Mouse (Mus musculus) hindbrain, embryonic 11.5 days (tissue): ENCODE measurements around the gene Cd207. TPM values are rescaled to one million over a fixed set of nuclear protein-coding genes. Genes with fewer than 3 reads are reported as not detected.

Source experiments
- ATAC-seq: fragments of 200-750 bp; cut with Nextera tagmentation; 2 replicates; pipeline ENCODE4 v1.8.0; 2017; ENCODE audit warnings: mild to moderate bottlenecking, moderate TSS enrichment, moderate library complexity; ENCODE audit not compliant: low FRiP score
- DNase-seq: peaks from one replicate; pipeline ENCODE4 v3.0.0-alpha.2; 2015; ENCODE audit warnings: low spot score
- H3K27ac ChIP-seq: fragments of 300-500 bp; sonication (generic); 2 replicates; pipeline ENCODE4 v1.5.1; 2014; ENCODE audit warnings: mild to moderate bottlenecking, low read depth, low read length
- H3K27me3 ChIP-seq: fragments of 300-500 bp; sonication (generic); 2 replicates; pipeline ENCODE4 v1.6.1; 2014; ENCODE audit warnings: mild to moderate bottlenecking, low read length, moderate library complexity, mixed read lengths; ENCODE audit not compliant: control insufficient read depth, insufficient read depth
- H3K36me3 ChIP-seq: fragments of 300-500 bp; sonication (generic); 2 replicates; pipeline ENCODE4 v1.6.1; 2014; ENCODE audit warnings: mild to moderate bottlenecking, low read length, moderate library complexity, mixed read lengths; ENCODE audit not compliant: control insufficient read depth, insufficient read depth
- H3K4me1 ChIP-seq: fragments of 300-500 bp; sonication (generic); replicated peaks from 2 replicates; pipeline ENCODE4 v1.6.1; 2014; ENCODE audit warnings: low read length, mixed read lengths; ENCODE audit not compliant: control insufficient read depth, insufficient read depth
- H3K4me2 ChIP-seq: fragments of 300-500 bp; sonication (generic); replicated peaks from 2 replicates; pipeline ENCODE4 v1.6.1; 2014; ENCODE audit warnings: mild to moderate bottlenecking, low read depth, low read length
- H3K4me3 ChIP-seq: fragments of 300-500 bp; sonication (generic); 2 replicates; pipeline ENCODE4 v1.5.1; 2014; ENCODE audit warnings: low read depth, low read length
- H3K9ac ChIP-seq: fragments of 300-500 bp; sonication (generic); 2 replicates; pipeline ENCODE4 v1.6.1; 2014; ENCODE audit warnings: low read depth, low read length
- H3K9me3 ChIP-seq: fragments of 300-500 bp; sonication (generic); 2 replicates; pipeline ENCODE4 v1.6.1; 2016; ENCODE audit warnings: low read length; ENCODE audit not compliant: control insufficient read depth
- WGBS: fragments of 180-500 bp; shearing (Covaris S2); extraction: QIAGEN DNeasy Blood & Tissue Kit; methylation state at CpG from one replicate; pipeline ENCODE4 v1.1.7; 2014; 5-methylcytosine and 5-hydroxymethylcytosine counted together
- polyA plus RNA-seq: library from polyadenylated mRNA; unstranded; fragments of >200 nt; fragmentation: Nextera tagmentation; extraction: Ambion mirVana; gene quantifications from 2 replicates; pipeline ENCODE4 v1.2.1, GENCODE M21; 2014

Cd207 gene
- not detected in 2 replicates for polyA plus RNA-seq

DNA sequence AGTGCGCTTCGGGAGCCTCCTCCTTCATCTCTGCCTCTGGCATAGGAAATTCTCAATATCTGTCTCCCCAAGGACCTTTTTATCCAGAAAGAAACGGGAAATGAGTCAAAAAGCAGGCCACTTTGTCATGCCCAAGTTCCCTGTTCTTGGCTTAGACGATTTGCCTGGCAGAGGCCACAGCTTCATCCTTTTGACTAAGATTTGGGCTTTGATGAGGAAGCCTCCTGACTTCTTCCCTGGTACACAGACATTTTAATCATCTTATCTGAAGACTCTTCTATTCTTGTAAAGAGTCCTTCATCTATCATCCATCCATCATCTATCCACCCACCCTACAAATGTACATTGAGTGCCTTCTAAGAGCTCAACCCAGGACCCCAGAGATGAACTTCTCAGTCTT lies at the start of gene Cd207:
Cd207 (minus strand) TSS at position 101 of the 400 bp plus-strand sequence.
- Histone ChIP-seq H3K36me3 (no peaks in the 10 kb centered on the region), H3K4me2 (no peak within 1 kb of the TSS), H3K27ac (no peak within 1 kb of the TSS), H3K4me3 (no peak within 1 kb of the TSS), H3K4me1 (no peaks in the 10 kb centered on the region), H3K9ac (no peak within 1 kb of the TSS), H3K27me3 (no peaks in the 10 kb centered on the region), H3K9me3 (no peaks in the 10 kb centered on the region)
- ATAC-seq: no peak
- no peak for DNase-seq
- 82% methylated on average over 4 of the region's 4 CpGs for WGBS

- ATAC-seq (no peak), DNase-seq (no peak)
- H3K4me2 ChIP-seq: no peak overlapping the region
- WGBS: 46% methylated on average over 4 of the region's 4 CpGs
- H3K36me3 ChIP-seq: no peaks in the 10 kb centered on the region
- H3K27me3 ChIP-seq: peaks cover 7% of the 10 kb centered on the region
- no peak overlapping the region for H3K9ac ChIP-seq
- no peak overlapping the region for H3K4me3 ChIP-seq
- no peaks in the 10 kb centered on the region for H3K9me3 ChIP-seq
- H3K4me1 ChIP-seq: no peaks in the 10 kb centered on the region
- no peak overlapping the region for H3K27ac ChIP-seq
Observed at GRCm38 (mm10) chr6:83727178-83727577, 49.5 kb upstream of the Cd207 start.

GRCm38 (mm10) chr6:83722526-83722925 lies 44.9 kb upstream of the Cd207 start:
- ATAC-seq: no peak
- no peak overlapping the region for H3K4me3 ChIP-seq
- no peak overlapping the region for H3K27ac ChIP-seq
- H3K9ac ChIP-seq: no peak overlapping the region
- no peaks in the 10 kb centered on the region for H3K4me1 ChIP-seq
- no peak overlapping the region for H3K4me2 ChIP-seq
- no peaks in the 10 kb centered on the region for H3K36me3 ChIP-seq
- WGBS: 28% methylated on average over 6 of the region's 6 CpGs
- H3K9me3 ChIP-seq: no peaks in the 10 kb centered on the region
- DNase-seq: no peak
- H3K27me3 ChIP-seq: peaks cover 47% of the 10 kb centered on the region

DNA sequence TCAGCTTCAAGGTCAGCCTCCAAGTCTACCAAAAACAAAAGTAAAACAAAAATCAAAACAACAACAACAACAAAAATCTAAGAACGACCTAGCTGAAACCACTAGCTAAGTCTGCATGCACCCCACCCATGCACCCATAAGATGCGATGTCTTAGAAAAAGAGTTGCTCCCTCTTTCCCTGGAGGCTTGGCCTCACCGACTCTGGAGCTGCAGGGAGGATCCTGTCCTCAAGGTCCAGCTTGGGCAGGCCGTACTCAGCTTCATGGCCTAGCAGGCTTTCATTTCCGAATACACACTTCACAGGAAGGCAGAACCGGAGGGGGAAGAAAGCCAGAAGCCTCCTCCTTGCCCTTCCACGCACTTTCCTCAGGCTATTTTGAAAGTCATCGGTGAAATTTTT lies 39.4 kb upstream of the Cd207 start:
- Histone ChIP-seq H3K9me3 (no peaks in the 10 kb centered on the region), H3K36me3 (no peaks in the 10 kb centered on the region), H3K27ac (no peak overlapping the region), H3K9ac (no peak overlapping the region), H3K4me2 (no peak overlapping the region), H3K4me1 (0 out of 2 replicates have a peak, but pooled peaks cover 2% of the 10 kb centered on the region), H3K27me3 (peaks cover 86% of the 10 kb centered on the region), H3K4me3 (no peak overlapping the region)
- 0% methylated on average over 8 of the region's 8 CpGs for WGBS
- no peak for ATAC-seq
- peak; percentile 56 for DNase-seq

GRCm38 (mm10) chr6:83715461-83716196 lies 38.0 kb upstream of the Cd207 start:
- Histone ChIP-seq H3K36me3 (no peaks in the 10 kb centered on the region), H3K9me3 (no peaks in the 10 kb centered on the region), H3K4me1 (peaks cover 7% of the 10 kb centered on the region), H3K27ac (no peak overlapping the region), H3K27me3 (peaks cover 86% of the 10 kb centered on the region), H3K9ac (no peak overlapping the region), H3K4me2 (no peak overlapping the region), H3K4me3 (no peak overlapping the region)
- ATAC-seq (no peak), DNase-seq (peak; percentile 68)
- under 1% methylated on average over 30 of the region's 30 CpGs for WGBS

DNA sequence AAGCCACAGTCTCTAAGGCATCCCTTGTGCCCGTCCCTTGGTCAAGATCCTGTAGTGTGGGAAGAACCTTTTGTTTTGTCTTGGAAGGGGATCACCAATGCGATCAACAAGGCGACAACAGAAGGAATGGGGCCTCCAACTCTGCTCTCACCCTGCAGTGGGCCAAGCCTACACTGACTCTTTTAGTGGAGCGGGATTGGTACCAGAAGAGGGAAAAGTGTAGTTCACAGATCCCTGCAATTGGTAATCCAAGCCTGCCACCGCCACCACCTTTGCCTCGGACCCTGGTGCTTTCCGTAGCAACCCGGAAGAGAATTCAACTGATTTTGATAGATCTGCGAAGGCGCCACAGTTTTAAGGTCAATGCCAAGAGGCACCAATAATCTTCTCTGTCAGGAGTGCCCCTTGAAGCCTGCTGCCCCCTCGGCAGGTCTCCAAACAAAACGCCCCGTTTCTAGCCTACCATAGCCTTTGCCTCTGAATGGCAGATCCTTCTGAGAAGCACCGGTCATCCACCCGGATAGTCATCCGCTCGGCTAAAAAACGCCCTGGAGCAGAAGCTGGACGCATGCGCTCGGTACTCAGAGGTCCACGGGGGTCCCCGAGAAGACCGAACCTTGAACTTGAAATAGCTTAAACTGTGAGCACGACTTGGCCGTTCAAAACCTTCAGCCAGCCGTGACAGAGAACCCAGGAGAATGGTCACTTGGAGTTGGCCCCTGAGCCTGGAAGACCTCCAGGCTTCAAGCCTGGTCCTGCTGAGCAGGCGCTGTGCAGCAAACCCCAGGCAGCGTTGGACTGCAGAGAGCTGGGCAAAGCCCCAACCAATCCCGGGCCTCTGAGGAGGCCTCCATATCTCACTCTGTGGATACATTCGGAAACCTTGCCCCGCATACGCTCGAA lies 36.8 kb upstream of the Cd207 start:
- 1% methylated on average over 34 of the region's 34 CpGs for WGBS
- H3K4me2 ChIP-seq: no peak overlapping the region
- H3K36me3 ChIP-seq: no peaks in the 10 kb centered on the region
- DNase-seq (peak; percentile 68), ATAC-seq (no peak)
- H3K4me1 ChIP-seq: peaks cover 10% of the 10 kb centered on the region
- no peak overlapping the region for H3K4me3 ChIP-seq
- peaks cover 89% of the 10 kb centered on the region for H3K27me3 ChIP-seq
- no peaks in the 10 kb centered on the region for H3K9me3 ChIP-seq
- no peak overlapping the region for H3K9ac ChIP-seq
- no peak overlapping the region for H3K27ac ChIP-seq

DNA sequence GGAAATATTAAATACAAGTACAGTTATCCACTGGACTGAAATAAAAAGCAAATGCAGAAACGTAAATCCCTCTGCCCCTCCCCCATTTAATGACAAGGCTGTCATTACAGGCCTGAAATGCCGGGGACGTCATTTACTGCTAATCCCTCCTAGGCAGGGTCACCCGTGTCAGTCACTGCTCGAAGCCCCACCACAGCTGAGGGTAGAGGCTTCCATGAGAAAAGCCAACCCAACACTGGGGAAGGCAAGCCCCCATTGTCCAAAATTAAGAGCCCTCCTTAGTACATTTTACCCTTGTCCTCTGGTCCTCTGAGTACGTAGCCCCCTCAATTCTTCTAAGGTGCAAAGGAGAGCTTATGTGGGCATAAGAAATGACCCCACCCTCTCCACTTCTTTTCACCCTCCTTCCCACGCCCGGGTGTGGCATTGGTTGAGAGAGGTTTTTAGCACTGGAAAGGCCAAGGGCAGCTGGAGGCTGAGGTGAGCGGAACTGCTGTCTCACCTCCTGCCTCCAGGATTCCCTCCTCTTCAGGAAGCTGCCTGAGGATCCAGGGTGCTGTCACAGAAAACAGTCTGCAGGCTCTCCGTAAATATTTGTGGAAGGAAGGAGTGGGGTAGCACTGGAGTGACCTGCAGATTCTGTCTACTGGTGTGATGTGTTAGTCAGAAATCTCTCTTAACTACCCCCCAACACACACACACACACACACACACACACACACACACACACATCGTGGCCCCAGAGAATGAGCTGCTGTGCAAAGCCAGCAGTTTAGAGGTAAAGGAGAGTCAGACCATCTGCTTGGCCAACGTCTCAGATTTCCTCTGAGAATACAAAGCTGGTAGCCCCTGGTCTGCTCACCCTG lies 35.8 kb upstream of the Cd207 start:
- DNase-seq (peak; percentile 59), ATAC-seq (no peak)
- Histone ChIP-seq H3K4me2 (no peak overlapping the region), H3K4me1 (peaks cover 10% of the 10 kb centered on the region), H3K27ac (no peak overlapping the region), H3K36me3 (no peaks in the 10 kb centered on the region), H3K27me3 (peaks cover 91% of the 10 kb centered on the region), H3K9ac (no peak overlapping the region), H3K9me3 (no peaks in the 10 kb centered on the region), H3K4me3 (no peak overlapping the region)
- under 1% methylated on average over 12 of the region's 12 CpGs for WGBS

- no peak for DNase-seq
- under 1% methylated on average over 45 of the region's 45 CpGs for WGBS
- Histone ChIP-seq H3K4me1 (peaks cover 10% of the 10 kb centered on the region), H3K9ac (peak overlapping the region; percentile 34; the same call in 1 of the 2 replicates), H3K9me3 (no peaks in the 10 kb centered on the region), H3K36me3 (no peaks in the 10 kb centered on the region), H3K4me2 (peak overlapping the region; percentile 74), H3K27ac (no peak overlapping the region), H3K27me3 (peaks cover 92% of the 10 kb centered on the region), H3K4me3 (peak overlapping the region; percentile 39)
- no peak for ATAC-seq
Observed at GRCm38 (mm10) chr6:83711725-83712475, 34.2 kb upstream of the Cd207 start.
